Mouse (Mus musculus) embryo, embryonic 10.5 days (tissue): ENCODE data around the gene Specc1l.
"Not testable (repeated sequence)": the region's sequence is repeated elsewhere in the genome, so short reads cannot be mapped to it uniquely, and the experiment has no call there.

Source experiments
- DNase-seq: peaks from one replicate; pipeline ENCODE4 v3.0.0-alpha.2; 2015; ENCODE audit warnings: low spot score

Specc1l gene

GRCm38 (mm10) chr10:75316908-75317761 is 105.3 kb downstream of the Specc1l start:
- peak; percentile 80 for DNase-seq

- DNase-seq = no peak
These were observed 106.3 kb downstream of the Specc1l start for GRCm38 (mm10) chr10:75318206-75318605.

GRCm38 (mm10) chr10:75320321-75320720 is 108.4 kb downstream of the Specc1l start:
- DNase-seq = no peak

GRCm38 (mm10) chr10:75322966-75323365 is 111.1 kb downstream of the Specc1l start:
- no peak for DNase-seq

GRCm38 (mm10) chr10:75323986-75324385 is 112.1 kb downstream of the Specc1l start:
- DNase-seq = no peak

GRCm38 (mm10) chr10:75324391-75324790 is 112.5 kb downstream of the Specc1l start:
- DNase-seq = no peak

- no peak for DNase-seq
These were observed 113.9 kb downstream of the Specc1l start for GRCm38 (mm10) chr10:75325821-75326220.

- DNase-seq = no peak
These were observed 114.7 kb downstream of the Specc1l start for GRCm38 (mm10) chr10:75326553-75326952.

GRCm38 (mm10) chr10:75327081-75327480 is 115.2 kb downstream of the Specc1l start:
- DNase-seq = no peak

GRCm38 (mm10) chr10:75328201-75328704 is 116.4 kb downstream of the Specc1l start:
- DNase-seq = peak; percentile 50

- no peak for DNase-seq
These were observed 120.4 kb downstream of the Specc1l start for GRCm38 (mm10) chr10:75332268-75332667.

- no peak for DNase-seq
These were observed 121.4 kb downstream of the Specc1l start for GRCm38 (mm10) chr10:75333176-75333776.

- DNase-seq = no peak
These were observed 122.3 kb downstream of the Specc1l start for GRCm38 (mm10) chr10:75334175-75334574.

GRCm38 (mm10) chr10:75335075-75335474 is 123.2 kb downstream of the Specc1l start:
- DNase-seq = no peak

- DNase-seq = no peak
These were observed 125.4 kb downstream of the Specc1l start for GRCm38 (mm10) chr10:75337231-75337630.

GRCm38 (mm10) chr10:75338852-75339251 is 127.0 kb downstream of the Specc1l start:
- no peak for DNase-seq

- DNase-seq = no peak
These were observed 127.5 kb downstream of the Specc1l start for GRCm38 (mm10) chr10:75339377-75339776.

- peak; percentile 60 for DNase-seq
These were observed 130.1 kb downstream of the Specc1l start for GRCm38 (mm10) chr10:75341936-75342335.

- not testable (repeated sequence) for DNase-seq
These were observed 132.7 kb downstream of the Specc1l start for GRCm38 (mm10) chr10:75344563-75344962.

GRCm38 (mm10) chr10:75345265-75345664 is 133.4 kb downstream of the Specc1l start:
- DNase-seq = no peak

- DNase-seq = no peak
These were observed 138.7 kb downstream of the Specc1l start for GRCm38 (mm10) chr10:75350564-75350963.

- no peak for DNase-seq
These were observed 140.7 kb downstream of the Specc1l start for GRCm38 (mm10) chr10:75352541-75352940.

GRCm38 (mm10) chr10:75353838-75354241 is 142.0 kb downstream of the Specc1l start:
- DNase-seq = not testable (repeated sequence)
